Mouse (Mus musculus): ENCODE measurements around the gene Smpx. TPM values are rescaled to one million over a fixed set of nuclear protein-coding genes. Genes with fewer than 3 reads are reported as not detected.

Smpx gene
- polyA plus RNA-seq (2015; fragmentation: Nextera tagmentation; extraction: Ambion mirVana), result 3.8 and 5.7 TPM in 2 replicates

GRCm38 (mm10) chrX:157698862-157699261, at the start of gene Smpx:
Gene Smpx (plus strand): TSS chrX:157698910.

Other genes starting within 250 kb of the Smpx start
- gene Sms, start 206.6 kb upstream of the Smpx start, polyA plus RNA-seq (2015; fragmentation: Nextera tagmentation; extraction: Ambion mirVana), result 18.6 and 19.2 TPM in 2 replicates
- 1.3 and 1.8 TPM in 2 replicates for gene Yy2, start 129.9 kb upstream of the Smpx start, polyA plus RNA-seq (2015; fragmentation: Nextera tagmentation; extraction: Ambion mirVana)
- 8.9 and 10.4 TPM in 2 replicates for gene Mbtps2, start 100.2 kb upstream of the Smpx start, polyA plus RNA-seq (2015; fragmentation: Nextera tagmentation; extraction: Ambion mirVana)
- gene Klhl34, start 119.5 kb downstream of the Smpx start, polyA plus RNA-seq (2015; fragmentation: Nextera tagmentation; extraction: Ambion mirVana), result not detected in 2 replicates

Data from urinary bladder, postnatal 0 days (tissue).